In genomic region chr13:33952947-33953346, GRCm38 (mm10) we compare ENCODE assay signal across 23 mouse cellular contexts. TPM values are rescaled to one million over a fixed set of nuclear protein-coding genes. Genes with fewer than 3 reads are reported as not detected.
"Had no signal": no experiment of that assay in that cellular context is flagged by ENCODE, and none has a peak within 500 bp of the region (broad histone marks: within the 10 kb centered on the region; RNA-seq: fewer than 3 reads in every experiment).

No protein-coding gene starts in this region.

- DNase-seq: lung, adult 18-20 months; lung, embryonic 14.5 days; lung, postnatal 10 days; lung, postnatal 4 days; retina, postnatal 1 day; right cerebral cortex, adult 18-20 months; right cerebral cortex, postnatal 14 days; thymus, adult 2 months; thymus, postnatal 25 days; thymus, postnatal 4 days had no signal

- H3K36me3 ChIP-seq: midbrain, embryonic 13.5 days; midbrain, embryonic 15.5 days; neural tube, embryonic 12.5 days; stomach, embryonic 15.5 days had no signal

- H3K9ac ChIP-seq: lung, embryonic 14.5 days; midbrain, embryonic 13.5 days; midbrain, embryonic 15.5 days; neural tube, embryonic 12.5 days; stomach, embryonic 15.5 days had no signal

- H3K27me3 ChIP-seq: megakaryocyte, embryonic 14.5 days; midbrain, embryonic 13.5 days; midbrain, embryonic 15.5 days; neural tube, embryonic 12.5 days; stomach, embryonic 15.5 days had no signal

- H3K4me3 ChIP-seq: megakaryocyte, embryonic 14.5 days; midbrain, embryonic 13.5 days; midbrain, embryonic 15.5 days; neural tube, embryonic 12.5 days; stomach, embryonic 15.5 days had no signal

- H3K4me2 ChIP-seq: lung, embryonic 14.5 days; midbrain, embryonic 11.5 days; midbrain, embryonic 13.5 days; midbrain, embryonic 15.5 days; neural tube, embryonic 12.5 days; stomach, embryonic 15.5 days had no signal

- H3K4me1 ChIP-seq: midbrain, embryonic 13.5 days; midbrain, embryonic 15.5 days; neural tube, embryonic 12.5 days; stomach, embryonic 15.5 days had no signal

- H3K27ac ChIP-seq: midbrain, embryonic 13.5 days; midbrain, embryonic 15.5 days; neural tube, embryonic 12.5 days; stomach, embryonic 15.5 days; stomach, postnatal 0 days had no signal

- ATAC-seq: midbrain, embryonic 13.5 days; midbrain, embryonic 15.5 days had no signal

- H3K9me3 ChIP-seq: megakaryocyte, embryonic 14.5 days; midbrain, embryonic 13.5 days; midbrain, embryonic 15.5 days; neural tube, embryonic 12.5 days; stomach, embryonic 15.5 days had no signal

RNA-seq across cellular contexts. Expression of gene Serpinb6c, which starts 47.4 kb away (rescaled TPM):
- total RNA-seq: megakaryocyte progenitor cell, adult 5-6 weeks; monocyte, adult 5-6 weeks; neutrophil, adult 5-6 weeks had no signal
- polyA plus RNA-seq: liver, embryonic 16.5 days; lung, embryonic 14.5 days; lung, embryonic 16.5 days; midbrain, embryonic 13.5 days; midbrain, embryonic 15.5 days; spleen, adult 2 months; stomach, embryonic 15.5 days had no signal
